Mouse (Mus musculus) lung, postnatal 0 days (tissue): ENCODE measurements at regions not wholly inside any gene's neighbourhood (a gene's known extent, or its start where the extent isn't known, plus 50 kb on each side); places are given as distances from the start of the nearest gene placed in this dataset.

ENCODE experiments used
- ATAC-seq: fragments of 200-750 bp; cut with Nextera tagmentation; 2 replicates; pipeline ENCODE4 v1.8.0; 2017; ENCODE audit warnings: moderate library complexity
- DNase-seq: peaks from one replicate; pipeline ENCODE4 v3.0.0-alpha.2; 2016; ENCODE audit warnings: low spot score
- H3K27ac ChIP-seq: fragments of 300-500 bp; sonication (generic); 2 replicates; pipeline ENCODE4 v1.5.1; 2014; ENCODE audit warnings: antibody characterized with exemption, mild to moderate bottlenecking, low read length, mixed read lengths
- H3K27me3 ChIP-seq: fragments of 300-500 bp; sonication (generic); replicated peaks from 2 replicates; pipeline ENCODE4 v1.6.1; 2014; ENCODE audit warnings: low read length, mixed read lengths; ENCODE audit not compliant: insufficient read depth
- H3K36me3 ChIP-seq: fragments of 300-500 bp; sonication (generic); 2 replicates; pipeline ENCODE4 v1.6.1; 2014; ENCODE audit warnings: low read length, mixed read lengths; ENCODE audit not compliant: insufficient read depth
- H3K4me1 ChIP-seq: fragments of 300-500 bp; sonication (generic); 2 replicates; pipeline ENCODE4 v1.6.1; 2014; ENCODE audit warnings: antibody characterized with exemption, low read depth, low read length, mixed read lengths; ENCODE audit not compliant: insufficient read depth
- H3K4me2 ChIP-seq: fragments of 300-500 bp; sonication (generic); replicated peaks from 2 replicates; pipeline ENCODE4 v1.6.1; 2014; ENCODE audit warnings: low read depth, mild to moderate bottlenecking, low read length, moderate library complexity, mixed read lengths
- H3K4me3 ChIP-seq: fragments of 300-500 bp; sonication (generic); 2 replicates; pipeline ENCODE4 v1.5.1; 2014; ENCODE audit warnings: low read depth, low read length
- H3K9ac ChIP-seq: fragments of 300-500 bp; sonication (generic); replicated peaks from 2 replicates; pipeline ENCODE4 v1.6.1; 2014; ENCODE audit warnings: low read depth, mild to moderate bottlenecking
- H3K9me3 ChIP-seq: fragments of 300-500 bp; sonication (generic); 2 replicates; pipeline ENCODE4 v1.6.1; 2016; ENCODE audit warnings: low read length, mixed read lengths
- CTCF ChIP-seq: IDR thresholded peaks from 2 replicates; pipeline ENCODE4 v1.5.1; 2016; ENCODE audit warnings: antibody characterized with exemption, mild to moderate bottlenecking
- EP300 ChIP-seq: IDR thresholded peaks from 2 replicates; pipeline ENCODE4 v1.6.1; 2016; ENCODE audit warnings: antibody characterized with exemption, mild to moderate bottlenecking, control low read depth
- WGBS: fragments of 180-500 bp; shearing (Covaris S2); extraction: QIAGEN DNeasy Blood & Tissue Kit; methylation state at CpG from one replicate; pipeline ENCODE4 v1.1.7; 2014; 5-methylcytosine and 5-hydroxymethylcytosine counted together

DNA sequence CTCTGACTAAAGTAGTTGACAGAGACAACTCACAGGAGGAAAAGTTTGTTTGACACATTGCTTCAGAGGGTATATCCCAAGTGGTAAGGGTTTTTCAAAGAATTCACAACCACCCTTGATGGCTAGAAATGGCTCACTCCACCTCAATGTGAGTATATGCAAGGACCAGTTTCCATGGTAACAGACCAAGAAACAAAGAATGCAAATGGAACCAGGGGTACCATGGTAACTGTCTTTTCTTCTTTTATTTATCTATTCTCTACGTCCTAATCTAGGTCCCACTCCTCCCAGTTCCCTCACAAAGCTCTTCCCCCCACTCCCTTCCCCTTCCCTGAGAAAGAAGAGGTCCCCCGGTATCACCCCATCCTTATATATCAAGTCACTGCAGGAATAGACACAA, 57.5 kb downstream of the Ins1 start:
- Histone ChIP-seq H3K9me3 (no peaks in the 10 kb centered on the region), H3K36me3 (no peaks in the 10 kb centered on the region), H3K4me1 (no peaks in the 10 kb centered on the region), H3K4me2 (no peak overlapping the region), H3K4me3 (no peak overlapping the region), H3K9ac (no peak overlapping the region), H3K27me3 (no peaks in the 10 kb centered on the region), H3K27ac (no peak overlapping the region)
- DNase-seq (no peak), ATAC-seq (no peak)
- WGBS = 49% methylated on average over 2 of the region's 2 CpGs
- TF ChIP-seq CTCF (no peak), EP300 (no peak)

DNA sequence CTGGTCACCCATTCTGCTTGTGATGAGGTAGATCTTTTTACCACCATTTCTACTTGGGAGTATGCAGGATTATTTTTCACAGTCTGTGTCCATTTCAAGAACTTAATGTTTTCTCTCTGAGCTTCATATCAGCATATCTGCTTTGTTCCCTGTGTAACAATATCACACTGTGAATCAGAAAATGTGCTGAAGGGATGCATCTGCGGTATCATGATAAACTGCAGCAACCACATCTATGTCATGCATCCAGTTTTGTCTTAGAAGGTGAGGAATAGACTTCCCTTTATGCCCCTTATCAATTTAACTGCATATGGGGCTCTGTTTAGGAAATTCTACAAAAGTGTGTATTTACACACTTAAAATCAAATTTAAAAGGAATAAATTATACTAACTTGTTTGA, 67.3 kb downstream of the Ins1 start:
- Histone ChIP-seq H3K4me2 (no peak overlapping the region), H3K36me3 (no peaks in the 10 kb centered on the region), H3K27me3 (no peaks in the 10 kb centered on the region), H3K9ac (no peak overlapping the region), H3K4me3 (no peak overlapping the region), H3K4me1 (no peaks in the 10 kb centered on the region), H3K27ac (no peak overlapping the region), H3K9me3 (no peaks in the 10 kb centered on the region)
- WGBS = 67% methylated on average over 1 of the region's 1 CpGs
- ATAC-seq (no peak), DNase-seq (no peak)
- TF ChIP-seq EP300 (no peak), CTCF (no peak)

DNA sequence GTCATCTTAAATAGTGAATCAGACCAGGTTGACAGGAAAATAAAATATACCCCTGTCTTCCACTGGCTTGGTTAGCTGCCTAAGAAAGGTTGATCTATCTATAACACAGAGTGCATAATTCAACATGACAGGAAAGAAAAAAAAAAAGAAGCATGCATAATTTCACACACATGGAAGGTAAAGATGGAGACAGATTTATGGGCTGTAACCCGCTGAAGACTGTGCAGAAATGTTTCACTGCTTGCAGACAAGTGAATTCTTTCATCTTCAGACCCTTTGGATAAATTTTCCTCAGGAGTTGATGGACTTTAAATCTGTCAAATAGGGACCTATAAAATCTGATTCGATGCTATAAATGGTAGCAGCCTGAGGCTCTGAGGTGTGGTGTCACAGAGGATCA, 91.1 kb downstream of the Ins1 start:
- Histone ChIP-seq H3K9ac (no peak overlapping the region), H3K27me3 (no peaks in the 10 kb centered on the region), H3K9me3 (no peaks in the 10 kb centered on the region), H3K4me1 (no peaks in the 10 kb centered on the region), H3K4me3 (no peak overlapping the region), H3K36me3 (no peaks in the 10 kb centered on the region), H3K4me2 (no peak overlapping the region), H3K27ac (no peak overlapping the region)
- ATAC-seq = no peak
- TF ChIP-seq EP300 (no peak), CTCF (no peak)
- WGBS = 75% methylated on average over 2 of the region's 2 CpGs
- DNase-seq = no peak

DNA sequence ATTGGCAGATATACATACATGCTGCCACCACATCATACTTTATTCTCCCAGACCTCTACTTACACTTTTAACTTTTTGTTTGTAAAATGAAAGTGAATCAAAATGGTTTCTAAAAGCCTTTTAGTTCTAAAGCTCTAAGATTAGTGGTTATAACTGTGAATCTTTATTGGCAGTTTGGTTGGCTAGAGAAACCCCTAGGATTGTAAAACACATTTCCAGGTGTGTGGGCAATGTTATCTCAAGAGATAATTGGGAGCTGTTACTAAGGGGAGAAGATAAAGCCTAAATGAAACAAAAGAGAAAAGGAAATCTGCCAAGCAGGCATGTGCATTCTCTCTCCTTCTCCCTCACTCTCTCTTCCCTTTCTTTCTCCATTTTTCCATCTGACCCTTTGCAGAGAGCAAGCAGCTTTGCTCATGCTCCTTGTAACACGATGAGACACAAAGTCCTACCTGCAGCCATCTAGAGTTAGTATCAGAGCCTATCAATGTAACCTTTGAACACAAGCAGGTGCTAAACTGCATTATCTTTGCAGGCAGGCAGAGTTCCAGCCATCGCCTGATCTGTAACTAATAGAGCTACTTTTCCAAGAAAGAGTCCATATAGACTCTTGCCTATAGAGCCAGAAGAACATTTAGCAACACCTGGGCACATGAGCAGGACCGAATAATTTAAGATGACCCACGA, 110.9 kb downstream of the Ins1 start:
- H3K9me3 ChIP-seq = no peaks in the 10 kb centered on the region
- H3K36me3 ChIP-seq = no peaks in the 10 kb centered on the region
- ATAC-seq (no peak), DNase-seq (no peak)
- H3K27me3 ChIP-seq = no peaks in the 10 kb centered on the region
- H3K4me1 ChIP-seq = no peaks in the 10 kb centered on the region
- WGBS = 68% methylated on average over 4 of the region's 4 CpGs
- H3K4me3 ChIP-seq = no peak overlapping the region
- no peak overlapping the region for H3K4me2 ChIP-seq
- no peak overlapping the region for H3K9ac ChIP-seq
- TF ChIP-seq CTCF (no peak), EP300 (no peak)
- H3K27ac ChIP-seq = no peak overlapping the region

DNA sequence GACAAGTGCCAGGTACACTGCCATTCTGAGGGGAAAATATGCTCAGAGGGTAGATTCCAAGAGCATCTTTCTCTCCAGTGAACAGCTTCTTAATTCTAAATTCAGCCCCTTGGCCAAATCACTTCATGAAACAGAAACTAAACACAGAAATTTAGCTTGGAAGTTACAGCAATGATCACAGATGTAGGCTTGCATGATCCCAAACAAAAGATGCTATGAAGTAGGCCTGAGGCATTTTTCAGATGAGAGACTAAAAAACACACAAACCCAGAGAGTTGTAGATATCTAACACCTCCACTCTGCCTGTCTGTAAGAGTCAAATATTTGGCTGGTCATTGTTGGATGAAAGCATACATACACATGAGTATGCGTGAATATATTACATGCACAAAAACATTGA, 142.6 kb downstream of the Ins1 start:
- no peak overlapping the region for H3K27ac ChIP-seq
- no peak for ATAC-seq
- no peak overlapping the region for H3K9ac ChIP-seq
- no peaks in the 10 kb centered on the region for H3K36me3 ChIP-seq
- no peak overlapping the region for H3K4me2 ChIP-seq
- H3K9me3 ChIP-seq = no peaks in the 10 kb centered on the region
- no peak for DNase-seq
- H3K4me1 ChIP-seq = no peaks in the 10 kb centered on the region
- WGBS = 87% methylated on average over 1 of the region's 1 CpGs
- TF ChIP-seq CTCF (no peak), EP300 (no peak)
- H3K27me3 ChIP-seq = no peaks in the 10 kb centered on the region
- no peak overlapping the region for H3K4me3 ChIP-seq

DNA sequence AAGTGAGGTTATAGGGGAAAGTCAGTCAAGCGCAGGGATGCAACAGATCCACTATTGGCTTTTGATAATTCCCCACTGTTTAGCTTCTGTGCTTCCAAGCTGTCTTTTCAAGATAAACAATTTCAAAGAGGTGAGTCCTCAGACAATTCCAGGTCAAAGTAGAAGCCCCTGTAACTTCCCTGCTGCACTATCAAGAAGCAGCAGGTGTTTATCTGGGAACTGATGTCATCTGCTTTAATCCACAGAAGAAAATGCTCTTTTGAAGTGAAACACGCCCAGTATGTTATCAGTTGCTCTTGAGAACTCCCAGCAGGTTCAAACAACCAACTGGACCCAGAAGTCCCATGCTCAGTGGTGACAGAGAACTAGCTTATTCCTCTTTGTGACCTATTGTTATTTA, 164.7 kb downstream of the Ins1 start:
- WGBS = 29% methylated on average over 2 of the region's 2 CpGs
- TF ChIP-seq CTCF (no peak), EP300 (no peak)
- no peak for ATAC-seq
- Histone ChIP-seq H3K4me3 (no peak overlapping the region), H3K27me3 (no peaks in the 10 kb centered on the region), H3K4me1 (no peaks in the 10 kb centered on the region), H3K9me3 (no peaks in the 10 kb centered on the region), H3K4me2 (no peak overlapping the region), H3K36me3 (no peaks in the 10 kb centered on the region), H3K27ac (no peak overlapping the region), H3K9ac (no peak overlapping the region)
- no peak for DNase-seq

DNA sequence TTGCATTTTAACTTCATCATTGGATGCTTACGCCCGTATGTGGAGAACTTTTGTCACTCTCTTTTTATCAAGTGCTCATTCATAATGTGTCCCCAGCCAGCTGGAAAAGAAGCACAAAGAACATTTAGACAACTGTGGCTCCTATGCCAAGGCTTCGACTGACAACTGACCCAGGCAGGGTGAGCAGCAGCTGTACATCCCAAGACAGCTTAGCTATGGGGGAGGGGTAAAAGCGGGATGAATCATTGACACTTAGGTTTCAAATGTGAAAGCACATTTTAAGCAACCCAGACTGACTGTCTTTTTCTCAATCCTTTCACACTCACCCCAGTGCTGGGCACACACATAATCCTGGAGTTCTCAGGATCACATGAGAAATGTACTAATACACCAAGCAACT, 178.4 kb downstream of the Ins1 start:
- WGBS = 50% methylated on average over 4 of the region's 4 CpGs

More for the DNA sequence above, 178.4 kb downstream of the Ins1 start:
- Histone ChIP-seq H3K9me3 (no peaks in the 10 kb centered on the region), H3K9ac (no peak overlapping the region), H3K36me3 (no peaks in the 10 kb centered on the region), H3K4me3 (no peak overlapping the region), H3K27ac (no peak overlapping the region), H3K27me3 (no peaks in the 10 kb centered on the region), H3K4me2 (no peak overlapping the region), H3K4me1 (no peaks in the 10 kb centered on the region)
- ATAC-seq (peak; percentile 62), DNase-seq (peak; percentile 38)
- TF ChIP-seq CTCF (no peak), EP300 (no peak)
